Mouse (Mus musculus) neural tube, embryonic 14.5 days (tissue): ENCODE measurements at regions not wholly inside any gene's neighbourhood (a gene's known extent, or its start where the extent isn't known, plus 50 kb on each side); places are given as distances from the start of the nearest gene placed in this dataset.

Experiments
- ATAC-seq: fragments of 200-750 bp; cut with Nextera tagmentation; 2 replicates; pipeline ENCODE4 v1.8.0; 2017; ENCODE audit warnings: low read depth, mild to moderate bottlenecking, moderate TSS enrichment, moderate library complexity
- H3K27ac ChIP-seq: fragments of 300-500 bp; sonication (generic); 2 replicates; pipeline ENCODE4 v1.5.1; 2014; ENCODE audit warnings: low read depth, mild to moderate bottlenecking, control low read depth, low read length, moderate library complexity, mixed read lengths
- H3K27me3 ChIP-seq: fragments of 300-500 bp; sonication (generic); 2 replicates; pipeline ENCODE4 v1.6.1; 2014; ENCODE audit warnings: low read length; ENCODE audit not compliant: control insufficient read depth, insufficient read depth
- H3K36me3 ChIP-seq: fragments of 300-500 bp; sonication (generic); 2 replicates; pipeline ENCODE4 v1.6.1; 2014; ENCODE audit warnings: low read length, mixed read lengths; ENCODE audit not compliant: control insufficient read depth, insufficient read depth
- H3K4me1 ChIP-seq: fragments of 300-500 bp; sonication (generic); 2 replicates; pipeline ENCODE4 v1.6.1; 2014; ENCODE audit warnings: low read length; ENCODE audit not compliant: control insufficient read depth, insufficient read depth
- H3K4me2 ChIP-seq: fragments of 300-500 bp; sonication (generic); 2 replicates; pipeline ENCODE4 v1.6.1; 2014; ENCODE audit warnings: mild to moderate bottlenecking, low read depth, low read length, control low read depth
- H3K4me3 ChIP-seq: fragments of 300-500 bp; sonication (generic); 2 replicates; pipeline ENCODE4 v1.5.1; 2014; ENCODE audit warnings: low read depth, low read length, control low read depth, mixed read lengths
- H3K9ac ChIP-seq: fragments of 300-500 bp; sonication (generic); replicated peaks from 2 replicates; pipeline ENCODE4 v1.6.1; 2014; ENCODE audit warnings: low read depth, mild to moderate bottlenecking, control low read depth, low read length, mixed read lengths
- H3K9me3 ChIP-seq: fragments of 300-500 bp; sonication (generic); 2 replicates; pipeline ENCODE4 v1.6.1; 2016; ENCODE audit warnings: low read length; ENCODE audit not compliant: control insufficient read depth
- WGBS: fragments of 180-500 bp; shearing (Covaris S2); extraction: QIAGEN DNeasy Blood & Tissue Kit; methylation state at CpG from one replicate; pipeline ENCODE4 v1.1.7; 2014; 5-methylcytosine and 5-hydroxymethylcytosine counted together

GRCm38 (mm10) chr8:26262536-26262935, 143.2 kb downstream of the Gm45692 start:
- Histone ChIP-seq H3K4me1 (peaks cover 21% of the 10 kb centered on the region), H3K4me3 (no peak overlapping the region), H3K9ac (no peak overlapping the region), H3K9me3 (no peaks in the 10 kb centered on the region), H3K4me2 (no peak overlapping the region), H3K27me3 (no peaks in the 10 kb centered on the region), H3K27ac (no peak overlapping the region), H3K36me3 (no peaks in the 10 kb centered on the region)
- ATAC-seq, result no peak
- WGBS, result 91% methylated on average over 10 of the region's 10 CpGs

DNA sequence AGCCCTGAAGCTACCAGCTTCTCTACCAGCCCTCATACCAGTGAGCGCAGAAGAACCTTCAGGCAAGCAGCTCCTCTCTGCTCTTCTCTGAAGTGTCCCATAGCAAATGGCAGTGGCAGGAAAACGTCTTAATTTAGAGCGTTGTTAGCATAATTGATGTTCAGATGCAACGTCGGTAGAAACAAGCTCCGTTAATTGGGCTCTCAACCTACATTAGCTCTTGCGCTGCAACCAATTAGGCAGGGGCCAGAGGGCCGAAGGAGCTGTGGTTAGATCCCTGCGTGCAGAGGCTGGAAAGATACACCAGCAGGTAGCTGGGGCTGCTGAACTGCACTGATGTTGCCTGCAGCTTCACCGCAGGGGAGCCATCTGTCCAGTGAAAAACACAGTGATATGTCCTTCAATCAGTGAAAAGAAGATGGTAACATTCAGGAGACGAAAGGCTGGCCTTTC, 145.6 kb downstream of the Gm45692 start:
- no peak for ATAC-seq
- Histone ChIP-seq H3K9me3 (no peaks in the 10 kb centered on the region), H3K4me2 (no peak overlapping the region), H3K36me3 (no peaks in the 10 kb centered on the region), H3K27ac (peak overlapping the region; percentile 39), H3K4me1 (peaks cover 30% of the 10 kb centered on the region), H3K9ac (no peak overlapping the region), H3K27me3 (no peaks in the 10 kb centered on the region), H3K4me3 (no peak overlapping the region)
- WGBS, result 21% methylated on average over 11 of the region's 11 CpGs

DNA sequence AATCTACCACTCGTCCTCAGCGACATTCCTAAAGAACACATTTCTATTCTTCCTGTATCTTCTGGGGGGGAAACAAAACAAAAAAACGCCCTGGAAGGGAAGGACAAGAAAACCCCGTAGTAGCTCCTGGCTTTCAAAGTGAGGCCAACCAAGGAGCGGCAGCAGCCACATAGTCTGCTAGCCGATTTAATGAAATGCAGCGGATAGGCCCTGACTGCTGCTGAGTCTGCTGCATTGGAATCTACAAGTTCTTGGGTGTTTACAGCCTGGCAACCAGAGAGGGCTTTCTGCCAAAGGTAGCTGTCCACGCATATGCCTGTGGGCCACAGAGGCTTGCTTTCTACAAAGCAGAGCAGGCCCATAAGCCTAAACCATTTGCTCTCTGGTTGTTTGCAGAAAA, 146.0 kb downstream of the Gm45692 start:
- 13% methylated on average over 8 of the region's 8 CpGs for WGBS
- Histone ChIP-seq H3K4me3 (no peak overlapping the region), H3K27me3 (no peaks in the 10 kb centered on the region), H3K9me3 (no peaks in the 10 kb centered on the region), H3K27ac (peak overlapping the region; percentile 39), H3K4me1 (peaks cover 30% of the 10 kb centered on the region), H3K9ac (no peak overlapping the region), H3K36me3 (no peaks in the 10 kb centered on the region), H3K4me2 (no peak overlapping the region)
- peak; percentile 60; the same call in 1 of the 2 replicates for ATAC-seq

GRCm38 (mm10) chr8:26266384-26266783, 147.1 kb downstream of the Gm45692 start:
- Histone ChIP-seq H3K27ac (no peak overlapping the region), H3K9ac (no peak overlapping the region), H3K9me3 (no peaks in the 10 kb centered on the region), H3K27me3 (no peaks in the 10 kb centered on the region), H3K4me3 (no peak overlapping the region), H3K4me2 (no peak overlapping the region), H3K4me1 (peaks cover 30% of the 10 kb centered on the region), H3K36me3 (no peaks in the 10 kb centered on the region)
- 13% methylated on average over 4 of the region's 4 CpGs for WGBS
- ATAC-seq, result peak; percentile 67; the same call in 1 of the 2 replicates

GRCm38 (mm10) chr8:26267569-26267968, 148.2 kb downstream of the Gm45692 start:
- no peaks in the 10 kb centered on the region for H3K9me3 ChIP-seq
- no peak overlapping the region for H3K4me2 ChIP-seq
- H3K9ac ChIP-seq, result no peak overlapping the region
- H3K27me3 ChIP-seq, result no peaks in the 10 kb centered on the region
- 72% methylated on average over 4 of the region's 4 CpGs for WGBS
- H3K4me3 ChIP-seq, result no peak overlapping the region
- H3K36me3 ChIP-seq, result no peaks in the 10 kb centered on the region
- H3K27ac ChIP-seq, result no peak overlapping the region
- H3K4me1 ChIP-seq, result peaks cover 30% of the 10 kb centered on the region
- no peak for ATAC-seq

DNA sequence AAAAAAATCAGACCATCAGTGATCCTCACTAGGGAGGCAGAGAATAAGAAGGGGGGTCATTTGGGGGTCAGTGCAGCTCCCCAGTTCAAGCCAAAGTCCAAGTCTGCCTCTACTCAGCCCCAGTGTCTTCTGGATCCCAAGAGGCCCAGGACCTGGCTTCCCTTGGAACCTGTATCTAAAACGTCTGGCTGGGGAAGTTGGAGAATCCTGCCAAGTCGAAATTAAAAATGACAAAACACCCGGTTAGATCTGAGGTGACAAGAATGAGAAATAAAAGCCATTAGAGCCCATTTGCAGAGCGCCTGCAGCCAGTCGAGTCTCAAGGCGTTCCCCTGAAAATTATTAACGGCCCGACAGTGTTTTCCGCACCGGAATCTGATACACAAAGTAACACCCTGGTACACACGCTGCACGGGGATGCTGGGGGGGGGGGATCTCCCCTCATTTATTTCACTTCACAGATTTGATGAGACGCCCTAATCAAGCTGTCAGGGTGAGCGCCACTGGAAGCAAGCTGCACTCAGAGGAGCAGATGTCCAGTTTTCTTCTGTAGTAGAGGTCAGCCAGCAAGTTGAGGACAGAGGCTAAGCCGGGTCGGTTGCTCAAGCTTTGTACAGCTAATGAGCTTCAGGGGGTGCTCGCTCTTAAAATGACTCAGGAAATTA, 149.5 kb downstream of the Gm45692 start:
- H3K27ac ChIP-seq, result no peak overlapping the region
- ATAC-seq, result no peak

GRCm38 (mm10) chr8:26272110-26272509, 152.8 kb downstream of the Gm45692 start:
- Histone ChIP-seq H3K27ac (no peak overlapping the region), H3K9me3 (no peaks in the 10 kb centered on the region), H3K4me2 (no peak overlapping the region), H3K27me3 (no peaks in the 10 kb centered on the region), H3K36me3 (no peaks in the 10 kb centered on the region), H3K4me3 (no peak overlapping the region), H3K9ac (no peak overlapping the region), H3K4me1 (peaks cover 10% of the 10 kb centered on the region)
- no peak for ATAC-seq
- 35% methylated on average over 4 of the region's 4 CpGs for WGBS

More for the DNA sequence above, 149.5 kb downstream of the Gm45692 start:
- peaks cover 30% of the 10 kb centered on the region for H3K4me1 ChIP-seq
- no peak overlapping the region for H3K4me2 ChIP-seq
- WGBS, result 26% methylated on average over 17 of the region's 17 CpGs
- no peak overlapping the region for H3K9ac ChIP-seq
- H3K9me3 ChIP-seq, result no peaks in the 10 kb centered on the region
- no peaks in the 10 kb centered on the region for H3K27me3 ChIP-seq
- H3K36me3 ChIP-seq, result no peaks in the 10 kb centered on the region
- H3K4me3 ChIP-seq, result no peak overlapping the region

DNA sequence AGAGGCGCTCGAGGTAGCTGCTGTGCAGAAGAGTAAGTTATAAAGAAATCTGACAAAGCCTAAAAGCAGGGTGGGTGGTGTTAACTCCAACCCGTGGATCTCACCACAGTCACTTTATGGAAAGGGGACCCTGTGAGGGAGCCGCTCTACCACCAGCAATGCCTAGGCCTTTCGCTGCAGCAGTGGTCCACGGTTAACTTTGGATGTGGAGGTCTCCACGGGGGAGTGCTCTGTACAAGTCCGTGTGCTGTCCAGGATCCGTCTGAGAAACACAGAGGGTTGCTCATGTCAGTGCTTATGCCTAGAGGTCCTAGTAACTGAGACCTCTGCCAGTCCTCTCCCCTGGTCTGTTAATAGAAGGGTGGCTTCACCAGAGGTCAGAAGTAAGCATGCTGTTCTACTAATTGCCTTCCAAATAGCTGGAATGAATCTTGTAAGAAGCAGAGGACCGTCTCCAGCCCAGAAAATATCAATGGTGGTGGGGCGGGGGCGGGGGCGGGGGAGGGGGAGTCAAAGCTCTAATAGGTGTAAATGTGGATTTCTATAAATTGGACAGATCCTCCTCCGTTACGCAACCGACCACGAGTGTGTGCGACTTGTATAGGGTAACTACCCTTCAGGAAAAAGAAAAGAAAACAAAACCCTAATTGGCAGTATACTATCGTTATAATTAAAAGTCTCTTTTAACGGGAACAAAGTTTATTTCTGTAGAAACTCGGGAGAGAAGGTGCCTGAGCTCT, 153.5 kb downstream of the Gm45692 start:
- Histone ChIP-seq H3K4me1 (peaks cover 8% of the 10 kb centered on the region), H3K9ac (no peak overlapping the region), H3K9me3 (no peaks in the 10 kb centered on the region), H3K27me3 (no peaks in the 10 kb centered on the region), H3K4me2 (no peak overlapping the region), H3K4me3 (no peak overlapping the region), H3K36me3 (no peaks in the 10 kb centered on the region), H3K27ac (no peak overlapping the region)
- 44% methylated on average over 21 of the region's 21 CpGs for WGBS
- no peak for ATAC-seq

DNA sequence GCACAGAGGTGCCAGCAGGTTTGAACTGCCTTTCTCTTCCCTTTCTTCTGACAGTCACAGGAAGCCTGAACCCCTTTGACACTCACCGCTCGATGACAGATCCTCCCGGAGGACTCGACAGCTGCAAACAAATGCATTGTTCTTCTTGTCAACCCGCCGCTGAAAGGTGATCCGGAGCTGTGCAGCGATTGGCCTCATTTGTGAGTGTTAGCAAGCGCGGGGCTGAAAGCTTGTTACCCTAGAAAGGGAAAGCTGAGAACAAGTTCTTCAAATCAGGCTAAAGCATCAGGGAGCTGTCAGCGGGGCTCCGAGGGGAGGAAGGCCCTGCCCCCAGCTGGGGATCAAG, 154.1 kb downstream of the Gm45692 start:
- no peaks in the 10 kb centered on the region for H3K36me3 ChIP-seq
- H3K9me3 ChIP-seq, result no peaks in the 10 kb centered on the region
- no peak overlapping the region for H3K9ac ChIP-seq
- H3K27ac ChIP-seq, result no peak overlapping the region
- 2% methylated on average over 12 of the region's 12 CpGs for WGBS
- no peak overlapping the region for H3K4me3 ChIP-seq
- H3K4me1 ChIP-seq, result peaks cover 3% of the 10 kb centered on the region
- no peak overlapping the region for H3K4me2 ChIP-seq
- no peaks in the 10 kb centered on the region for H3K27me3 ChIP-seq
- ATAC-seq, result no peak
